7 mouse cellular contexts compared by ENCODE assay signal in the genomic region with DNA sequence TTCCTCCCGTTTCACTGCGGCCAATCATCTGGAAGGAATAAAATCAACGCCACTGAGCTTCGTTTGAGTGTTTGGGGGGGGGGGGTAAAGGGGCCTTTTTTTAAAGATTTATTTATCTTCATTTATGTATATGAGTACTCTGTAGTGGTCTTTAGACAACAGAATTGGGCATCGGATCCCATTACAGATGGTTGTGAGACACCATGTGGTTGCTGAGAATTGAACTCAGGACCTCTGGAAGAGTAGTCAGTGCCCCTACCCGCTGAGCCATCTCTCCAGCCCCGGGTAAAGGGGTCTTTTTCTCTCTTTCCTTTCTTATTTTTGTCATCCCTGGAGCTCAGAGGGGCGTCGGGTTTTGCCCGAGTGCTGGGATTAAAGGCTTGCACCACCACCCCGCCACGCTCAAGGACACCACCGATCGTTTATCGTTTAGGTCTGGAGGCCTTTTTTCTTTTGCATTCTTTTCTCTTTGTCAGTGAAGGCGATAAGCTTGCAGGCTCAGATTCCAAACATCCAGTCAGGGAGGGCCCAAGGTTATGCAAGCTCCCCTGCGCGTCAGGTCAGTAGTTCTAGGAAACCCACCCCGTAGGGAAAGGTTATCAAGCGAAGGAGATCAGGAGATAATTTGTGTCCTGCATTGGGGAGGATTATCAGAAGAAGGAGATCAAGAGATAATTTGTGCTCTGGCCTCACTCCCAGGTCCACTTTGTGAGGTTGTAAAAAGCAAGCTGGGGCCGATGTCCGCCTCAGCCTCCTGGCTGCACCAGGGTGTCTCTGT. TPM values are rescaled to one million over a fixed set of nuclear protein-coding genes. Genes with fewer than 3 reads are reported as not detected.
DNase-seq lines count a peak whose midpoint lies in the region; ATAC-seq and TF ChIP-seq lines count a peak whose summit lies in the region.

No protein-coding gene starts in this region.

- peak overlapping the region; percentile 73 for H3K9ac ChIP-seq in forebrain, embryonic 11.5 days (ENCODE audit: low read length)
- peak overlapping the region; percentile 69 for H3K9ac ChIP-seq in limb, embryonic 14.5 days (ENCODE audit: low read depth, low read length, severe bottlenecking)
- H3K9ac ChIP-seq in neural tube, embryonic 15.5 days (replicated peaks), result peak overlapping the region; percentile 78

- TF ChIP-seq POLR2A in spleen, adult 2 months (IDR thresholded peaks at IDR 0.05; ENCODE audit: low read depth, low read length), result no peak
- no peak for TF ChIP-seq POLR2A in limb, embryonic 14.5 days (IDR thresholded peaks at IDR 0.05; ENCODE audit: borderline replicate concordance, extremely low read depth, insufficient read depth, insufficient read length)

- no peak for DNase-seq in spleen, adult 2 months (ENCODE audit: low read depth in 1 of 2, low spot score in 2 of 2)
- DNase-seq in spleen, postnatal 4 days (ENCODE audit: low spot score in 2 of 2), result no peak
- peak; percentile 26 for DNase-seq in adrenal gland, postnatal 25 days
- no peak for DNase-seq in forebrain, embryonic 11.5 days (ENCODE audit: low spot score)
- no peak for DNase-seq in limb, embryonic 14.5 days (ENCODE audit: low spot score)
- DNase-seq in right cerebral cortex, adult 2 months (ENCODE audit: low spot score in 2 of 2), result no peak

- H3K36me3 ChIP-seq in spleen, adult 2 months (ENCODE audit: control insufficient read depth, insufficient read depth, low read length), result peaks cover 4% of the 10 kb centered on the region; the same call in 1 of the 2 replicates
- H3K36me3 ChIP-seq in forebrain, embryonic 11.5 days (ENCODE audit: control insufficient read depth, insufficient read depth, low read length), result peaks cover 3% of the 10 kb centered on the region; the same call in 1 of the 2 replicates
- peaks cover 10% of the 10 kb centered on the region for H3K36me3 ChIP-seq in limb, embryonic 14.5 days (ENCODE audit: control insufficient read depth, insufficient read depth, low read length)
- H3K36me3 ChIP-seq in neural tube, embryonic 15.5 days, result 0 out of 2 replicates have a peak, but pooled peaks cover 2% of the 10 kb centered on the region

- H3K27me3 ChIP-seq in spleen, adult 2 months (ENCODE audit: control insufficient read depth, insufficient read depth, low read length), result no peaks in the 10 kb centered on the region
- H3K27me3 ChIP-seq in forebrain, embryonic 11.5 days (ENCODE audit: control insufficient read depth, insufficient read depth, low read length), result no peaks in the 10 kb centered on the region
- no peaks in the 10 kb centered on the region for H3K27me3 ChIP-seq in limb, embryonic 14.5 days (ENCODE audit: control insufficient read depth, insufficient read depth, low read length)
- no peaks in the 10 kb centered on the region for H3K27me3 ChIP-seq in neural tube, embryonic 15.5 days (replicated peaks)

- H3K4me2 ChIP-seq in forebrain, embryonic 11.5 days (ENCODE audit: low read depth, low read length, severe bottlenecking), result peak overlapping the region; percentile 65
- peak overlapping the region; percentile 84 for H3K4me2 ChIP-seq in limb, embryonic 14.5 days (replicated peaks; ENCODE audit: low read depth, low read length, severe bottlenecking)
- peak overlapping the region; percentile 78 for H3K4me2 ChIP-seq in neural tube, embryonic 15.5 days

- H3K4me1 ChIP-seq in spleen, adult 2 months (ENCODE audit: control insufficient read depth, insufficient read depth, insufficient read length), result peaks cover 13% of the 10 kb centered on the region; the same call in 1 of the 2 replicates
- H3K4me1 ChIP-seq in forebrain, embryonic 11.5 days (replicated peaks; ENCODE audit: control insufficient read depth, insufficient read depth, low read length), result peaks cover 18% of the 10 kb centered on the region; the same call in 1 of the 2 replicates
- H3K4me1 ChIP-seq in limb, embryonic 14.5 days (ENCODE audit: control insufficient read depth, insufficient read depth, low read length), result peaks cover 25% of the 10 kb centered on the region
- peaks cover 33% of the 10 kb centered on the region for H3K4me1 ChIP-seq in neural tube, embryonic 15.5 days

- no peaks in the 10 kb centered on the region for H3K9me3 ChIP-seq in forebrain, embryonic 11.5 days (ENCODE audit: control insufficient read depth, low read length)
- no peaks in the 10 kb centered on the region for H3K9me3 ChIP-seq in limb, embryonic 14.5 days (ENCODE audit: control insufficient read depth, low read length)
- H3K9me3 ChIP-seq in neural tube, embryonic 15.5 days (replicated peaks), result no peaks in the 10 kb centered on the region

- peak; percentile 10; the same call in 1 of the 2 replicates for ATAC-seq in forebrain, embryonic 11.5 days (replicated peaks; ENCODE audit: low FRiP score)
- no peak for ATAC-seq in limb, embryonic 14.5 days (ENCODE audit: low FRiP score, low read depth)
- 0 out of 2 replicates have a peak, but pooled peaks have one; percentile 33 for ATAC-seq in neural tube, embryonic 15.5 days (ENCODE audit: low FRiP score)

- 9% methylated on average over 22 of the region's 22 CpGs for WGBS in spleen, adult 2 months
- WGBS in forebrain, embryonic 11.5 days, result 10% methylated on average over 22 of the region's 22 CpGs
- 4% methylated on average over 22 of the region's 22 CpGs for WGBS in limb, embryonic 14.5 days
- WGBS in neural tube, embryonic 15.5 days, result 12% methylated on average over 22 of the region's 22 CpGs

- TF ChIP-seq CTCF in spleen, adult 2 months (IDR thresholded peaks at IDR 0.05; ENCODE audit: extremely low read depth, insufficient read depth, insufficient read length, insufficient replicate concordance), result no peak

- peak overlapping the region; percentile 81 for H3K4me3 ChIP-seq in spleen, adult 2 months (ENCODE audit: extremely low read depth, insufficient read depth, insufficient read length)
- H3K4me3 ChIP-seq in forebrain, embryonic 11.5 days (ENCODE audit: low read depth, low read length), result peak overlapping the region; percentile 60
- peak overlapping the region; percentile 95 for H3K4me3 ChIP-seq in limb, embryonic 14.5 days (replicated peaks; ENCODE audit: low read length)
- peak overlapping the region; percentile 94 for H3K4me3 ChIP-seq in neural tube, embryonic 15.5 days (replicated peaks)

- H3K27ac ChIP-seq in spleen, adult 2 months (ENCODE audit: insufficient read depth, low read length), result peak overlapping the region; percentile 94
- peak overlapping the region; percentile 69 for H3K27ac ChIP-seq in forebrain, embryonic 11.5 days (ENCODE audit: low read depth, low read length)
- H3K27ac ChIP-seq in limb, embryonic 14.5 days (replicated peaks; ENCODE audit: low read depth, low read length), result peak overlapping the region; percentile 84
- peak overlapping the region; percentile 96 for H3K27ac ChIP-seq in neural tube, embryonic 15.5 days (replicated peaks)

RNA-seq across cellular contexts. Expression of gene Ccnt1, which starts 2.3 kb away (rescaled TPM):
- polyA plus RNA-seq in spleen, adult 2 months (2012; rRNA removed), result 9.4 and 9.5 TPM in 2 replicates
- total RNA-seq in adrenal gland, postnatal 25 days (2021), result 52.2 and 55.9 TPM in 2 replicates
- 62.2 and 67.0 TPM in 2 replicates for polyA plus RNA-seq in forebrain, embryonic 11.5 days (2014; fragmentation: Nextera tagmentation; extraction: Ambion mirVana)
- polyA plus RNA-seq in limb, embryonic 14.5 days (2012; rRNA removed), result 19.4 and 21.6 TPM in 2 replicates
- polyA plus RNA-seq in limb, embryonic 14.5 days (2014; fragmentation: Nextera tagmentation; extraction: Ambion mirVana), result 45.3 and 53.4 TPM in 2 replicates
- polyA plus RNA-seq in neural tube, embryonic 15.5 days (2015; fragmentation: Nextera tagmentation; extraction: Ambion mirVana), result 58.6 and 62.8 TPM in 2 replicates

RNA-seq across cellular contexts. Expression of gene 4930415O20Rik, which starts 2.4 kb away (rescaled TPM):
- 0.27 TPM in 1 of 2 replicates, not detected in the other for polyA plus RNA-seq in spleen, adult 2 months (2012; rRNA removed)
- total RNA-seq in adrenal gland, postnatal 25 days (2021), result not detected in 2 replicates
- not detected in 2 replicates for polyA plus RNA-seq in forebrain, embryonic 11.5 days (2014; fragmentation: Nextera tagmentation; extraction: Ambion mirVana)
- polyA plus RNA-seq in limb, embryonic 14.5 days (2012; rRNA removed), result not detected in 2 replicates
- 0.37 TPM in 1 of 2 replicates, not detected in the other for polyA plus RNA-seq in limb, embryonic 14.5 days (2014; fragmentation: Nextera tagmentation; extraction: Ambion mirVana)
- not detected in 2 replicates for polyA plus RNA-seq in neural tube, embryonic 15.5 days (2015; fragmentation: Nextera tagmentation; extraction: Ambion mirVana)

RNA-seq across cellular contexts. Expression of gene Kansl2, which starts 34.4 kb away (rescaled TPM):
- polyA plus RNA-seq in spleen, adult 2 months (2012; rRNA removed), result 26.6 and 28.9 TPM in 2 replicates
- total RNA-seq in adrenal gland, postnatal 25 days (2021), result 91.3 and 107 TPM in 2 replicates
- 138 and 152 TPM in 2 replicates for polyA plus RNA-seq in forebrain, embryonic 11.5 days (2014; fragmentation: Nextera tagmentation; extraction: Ambion mirVana)
- polyA plus RNA-seq in limb, embryonic 14.5 days (2012; rRNA removed), result 99.8 and 105 TPM in 2 replicates
- polyA plus RNA-seq in limb, embryonic 14.5 days (2014; fragmentation: Nextera tagmentation; extraction: Ambion mirVana), result 104 and 108 TPM in 2 replicates
- 102 and 104 TPM in 2 replicates for polyA plus RNA-seq in neural tube, embryonic 15.5 days (2015; fragmentation: Nextera tagmentation; extraction: Ambion mirVana)

RNA-seq across cellular contexts. Expression of gene Adcy6, which starts 41.4 kb away (rescaled TPM):
- 23.2 and 24.2 TPM in 2 replicates for polyA plus RNA-seq in spleen, adult 2 months (2012; rRNA removed)
- total RNA-seq in adrenal gland, postnatal 25 days (2021), result 42.7 and 48.9 TPM in 2 replicates
- polyA plus RNA-seq in forebrain, embryonic 11.5 days (2014; fragmentation: Nextera tagmentation; extraction: Ambion mirVana), result 11.2 and 12.3 TPM in 2 replicates
- 74.0 and 82.0 TPM in 2 replicates for polyA plus RNA-seq in limb, embryonic 14.5 days (2012; rRNA removed)
- polyA plus RNA-seq in limb, embryonic 14.5 days (2014; fragmentation: Nextera tagmentation; extraction: Ambion mirVana), result 14.3 and 16.2 TPM in 2 replicates
- 10.4 and 10.8 TPM in 2 replicates for polyA plus RNA-seq in neural tube, embryonic 15.5 days (2015; fragmentation: Nextera tagmentation; extraction: Ambion mirVana)
